Mouse (Mus musculus) naive thymus-derived CD4-positive, alpha-beta T cell, adult 5 months (primary cell): ENCODE results near the gene Zic2. TPM values are rescaled to one million over a fixed set of nuclear protein-coding genes. Genes with fewer than 3 reads are reported as not detected.

ENCODE experiments used
- polyA plus RNA-seq: library from polyadenylated mRNA; unstranded; fragments of 100-300 nt; shearing (Covaris generic); gene quantifications from one replicate; pipeline ENCODE4 v1.2.1, GENCODE M21; 2017

The Zic2 gene
- not detected for polyA plus RNA-seq

GRCm38 (mm10) chr14:122474891-122475556 lies at the start of gene Zic2:
Zic2 (plus strand) TSS chr14:122475435.

GRCm38 (mm10) chr14:122450496-122451382 lies 24.5 kb upstream of the Zic2 start, which contains the start of gene Gm5089:
Gm5089 (minus strand) TSS chr14:122451115.

GRCm38 (mm10) chr14:122464763-122465741 lies 10.2 kb upstream of the Zic2 start, which contains the start of gene Zic5:
Zic5 (minus strand) TSS chr14:122465677.

GRCm38 (mm10) chr14:122490441-122491328 lies 15.4 kb downstream of the Zic2 start, which contains the start of gene Gm10837:
Gm10837 (plus strand) TSS chr14:122490586.

Other genes with a start within 250 kb of the Zic2 start
- not detected for gene Gm5089, start 24.3 kb upstream of the Zic2 start, polyA plus RNA-seq
- 0.07 TPM for gene Zic5, start 9.8 kb upstream of the Zic2 start, polyA plus RNA-seq
- gene Gm10837, start 15.2 kb downstream of the Zic2 start, polyA plus RNA-seq: not detected
- gene Pcca, start 58.9 kb downstream of the Zic2 start, polyA plus RNA-seq: 31.9 TPM